Mouse (Mus musculus) liver, postnatal 0 days (tissue): ENCODE results near the gene Klhl10. TPM values are rescaled to one million over a fixed set of nuclear protein-coding genes. Genes with fewer than 3 reads are reported as not detected.

Experiments used
- ATAC-seq: fragments of 200-750 bp; cut with Nextera tagmentation; 2 replicates; pipeline ENCODE4 v1.8.0; 2017; ENCODE audit warnings: mild to moderate bottlenecking, moderate library complexity
- DNase-seq: peaks from one replicate; pipeline ENCODE4 v3.0.0-alpha.2; 2016
- H3K27ac ChIP-seq: fragments of 300-500 bp; sonication (generic); 2 replicates; pipeline ENCODE4 v1.5.1; 2014; ENCODE audit warnings: antibody characterized with exemption, moderate library complexity, mild to moderate bottlenecking, low read depth
- H3K27me3 ChIP-seq: fragments of 300-500 bp; sonication (generic); 2 replicates; pipeline ENCODE4 v1.6.1; 2014; ENCODE audit warnings: low read length, control low read depth, mixed read lengths; ENCODE audit not compliant: insufficient read depth
- H3K36me3 ChIP-seq: fragments of 300-500 bp; sonication (generic); replicated peaks from 2 replicates; pipeline ENCODE4 v1.6.1; 2014; ENCODE audit warnings: mild to moderate bottlenecking, control low read depth, low read length, moderate library complexity, mixed read lengths; ENCODE audit not compliant: insufficient read depth
- H3K4me1 ChIP-seq: fragments of 300-500 bp; sonication (generic); 2 replicates; pipeline ENCODE4 v1.6.1; 2014; ENCODE audit warnings: antibody characterized with exemption, mild to moderate bottlenecking, control low read depth; ENCODE audit not compliant: insufficient read depth
- H3K4me2 ChIP-seq: fragments of 300-500 bp; sonication (generic); 2 replicates; pipeline ENCODE4 v1.6.1; 2014; ENCODE audit warnings: low read depth, mild to moderate bottlenecking, low read length, moderate library complexity, mixed read lengths
- H3K4me3 ChIP-seq: fragments of 300-500 bp; sonication (generic); 2 replicates; pipeline ENCODE4 v1.5.1; 2014; ENCODE audit warnings: low read depth, low read length
- H3K9ac ChIP-seq: fragments of 300-500 bp; sonication (generic); replicated peaks from 2 replicates; pipeline ENCODE4 v1.6.1; 2014; ENCODE audit warnings: mild to moderate bottlenecking, moderate library complexity
- H3K9me3 ChIP-seq: fragments of 300-500 bp; sonication (generic); 2 replicates; pipeline ENCODE4 v1.6.1; 2016; ENCODE audit warnings: mild to moderate bottlenecking, control low read depth, low read length, mixed read lengths
- CTCF ChIP-seq: sonication (generic); IDR thresholded peaks from 2 replicates; pipeline ENCODE4 v1.5.1; 2016; ENCODE audit warnings: antibody characterized with exemption, low read depth
- EP300 ChIP-seq: IDR thresholded peaks from 2 replicates; pipeline ENCODE4 v1.6.1; 2016; ENCODE audit warnings: antibody characterized with exemption, low read depth, mild to moderate bottlenecking
- WGBS: fragments of 180-500 bp; shearing (Covaris S2); extraction: QIAGEN DNeasy Blood & Tissue Kit; methylation state at CpG from one replicate; pipeline ENCODE4 v1.1.7; 2014; ENCODE audit not compliant: insufficient replicate concordance; 5-methylcytosine and 5-hydroxymethylcytosine counted together
- polyA plus RNA-seq: library from polyadenylated mRNA; unstranded; fragments of >200 nt; fragmentation: Nextera tagmentation; extraction: Ambion mirVana; gene quantifications from 2 replicates; pipeline ENCODE4 v1.2.1, GENCODE M21; 2015

Gene Klhl10
- polyA plus RNA-seq, 1 experiment from 2014 or later = 0.07 TPM

- no peak overlapping the region for H3K27ac ChIP-seq
- no peak overlapping the region for H3K9ac ChIP-seq
- no peaks in the 10 kb centered on the region for H3K36me3 ChIP-seq
- 81% methylated on average over 6 of the region's 6 CpGs for WGBS
- H3K4me3 ChIP-seq = no peak overlapping the region
- ATAC-seq (no peak), DNase-seq (no peak)
- H3K27me3 ChIP-seq = no peaks in the 10 kb centered on the region
- H3K9me3 ChIP-seq = no peaks in the 10 kb centered on the region
- TF ChIP-seq CTCF (no peak), EP300 (no peak)
- H3K4me2 ChIP-seq = no peak overlapping the region
- H3K4me1 ChIP-seq = peaks cover 12% of the 10 kb centered on the region
These were observed 908 bp downstream of the Klhl10 start for GRCm38 (mm10) chr11:100442625-100443024.

GRCm38 (mm10) chr11:100457247-100457646 lies 15.5 kb downstream of the Klhl10 start:
- WGBS = 78% methylated on average over 4 of the region's 4 CpGs
- TF ChIP-seq EP300 (no peak), CTCF (no peak)
- H3K27me3 ChIP-seq = no peaks in the 10 kb centered on the region

GRCm38 (mm10) chr11:100457711-100458110 lies 16.0 kb downstream of the Klhl10 start:
- Histone ChIP-seq H3K27ac (no peak overlapping the region), H3K27me3 (no peaks in the 10 kb centered on the region), H3K9ac (no peak overlapping the region), H3K4me1 (no peaks in the 10 kb centered on the region), H3K4me2 (no peak overlapping the region), H3K9me3 (no peaks in the 10 kb centered on the region), H3K36me3 (peaks cover 12% of the 10 kb centered on the region; the same call in 1 of the 2 replicates), H3K4me3 (no peak overlapping the region)
- DNase-seq (no peak), ATAC-seq (no peak)
- 75% methylated on average over 5 of the region's 5 CpGs for WGBS
- TF ChIP-seq EP300 (no peak), CTCF (no peak)

More at GRCm38 (mm10) chr11:100457247-100457646, 15.5 kb downstream of the Klhl10 start:
- no peak overlapping the region for H3K4me3 ChIP-seq
- H3K27ac ChIP-seq = no peak overlapping the region
- H3K4me2 ChIP-seq = no peak overlapping the region
- H3K36me3 ChIP-seq = peaks cover 11% of the 10 kb centered on the region; the same call in 1 of the 2 replicates
- no peak overlapping the region for H3K9ac ChIP-seq
- no peaks in the 10 kb centered on the region for H3K4me1 ChIP-seq
- no peak for ATAC-seq
- no peak for DNase-seq
- no peaks in the 10 kb centered on the region for H3K9me3 ChIP-seq

- H3K4me2 ChIP-seq = no peak overlapping the region
- H3K36me3 ChIP-seq = peaks cover 16% of the 10 kb centered on the region
- ATAC-seq = no peak
- no peaks in the 10 kb centered on the region for H3K9me3 ChIP-seq
- WGBS = 92% methylated on average over 10 of the region's 10 CpGs
- TF ChIP-seq EP300 (no peak), CTCF (no peak)
- H3K4me3 ChIP-seq = no peak overlapping the region
- no peak for DNase-seq
- H3K27me3 ChIP-seq = no peaks in the 10 kb centered on the region
- H3K27ac ChIP-seq = no peak overlapping the region
- H3K4me1 ChIP-seq = no peaks in the 10 kb centered on the region
- H3K9ac ChIP-seq = no peak overlapping the region
These were observed 21.0 kb downstream of the Klhl10 start for GRCm38 (mm10) chr11:100462699-100463098.

GRCm38 (mm10) chr11:100465229-100465792 lies 23.6 kb downstream of the Klhl10 start:
- peaks cover 11% of the 10 kb centered on the region for H3K36me3 ChIP-seq
- no peaks in the 10 kb centered on the region for H3K9me3 ChIP-seq
- H3K4me2 ChIP-seq = no peak overlapping the region
- no peak overlapping the region for H3K9ac ChIP-seq
- H3K27ac ChIP-seq = no peak overlapping the region
- no peak for DNase-seq
- peaks cover 2% of the 10 kb centered on the region; the same call in 1 of the 2 replicates for H3K4me1 ChIP-seq
- TF ChIP-seq EP300 = no peak
- TF ChIP-seq CTCF = no peak
- 76% methylated on average over 1 of the region's 1 CpGs for WGBS
- no peak overlapping the region for H3K4me3 ChIP-seq
- ATAC-seq = no peak
- no peaks in the 10 kb centered on the region for H3K27me3 ChIP-seq

GRCm38 (mm10) chr11:100465833-100466232 lies 24.1 kb downstream of the Klhl10 start:
- Histone ChIP-seq H3K4me2 (no peak overlapping the region), H3K4me1 (peaks cover 6% of the 10 kb centered on the region; the same call in 1 of the 2 replicates), H3K27ac (no peak overlapping the region), H3K4me3 (no peak overlapping the region), H3K36me3 (peaks cover 11% of the 10 kb centered on the region), H3K9me3 (no peaks in the 10 kb centered on the region), H3K9ac (no peak overlapping the region), H3K27me3 (no peaks in the 10 kb centered on the region)
- ATAC-seq = no peak
- WGBS = 46% methylated on average over 1 of the region's 1 CpGs
- no peak for DNase-seq
- TF ChIP-seq CTCF (no peak), EP300 (no peak)
